Mouse (Mus musculus) liver (tissue): Measurements from ENCODE around the gene Atp2b1.
"Not testable (repeated sequence)": the region's sequence is repeated elsewhere in the genome, so short reads cannot be mapped to it uniquely, and the experiment has no call there.

Experiments
- DNase-seq: peaks from one replicate; pipeline ENCODE4 v3.0.0-alpha.2; 2020; ENCODE audit warnings: mixed read lengths

Atp2b1 gene

GRCm38 (mm10) chr10:98967240-98967891 is 53.2 kb downstream of the Atp2b1 start:
- DNase-seq: no peak

- no peak for DNase-seq
Observed at GRCm38 (mm10) chr10:98970917-98971316, 56.7 kb downstream of the Atp2b1 start.

GRCm38 (mm10) chr10:98972359-98972758 is 58.2 kb downstream of the Atp2b1 start:
- DNase-seq: no peak

- DNase-seq: no peak
Observed at GRCm38 (mm10) chr10:98972912-98973605, 58.9 kb downstream of the Atp2b1 start.

- DNase-seq: no peak
Observed at GRCm38 (mm10) chr10:98974645-98975044, 60.4 kb downstream of the Atp2b1 start.

GRCm38 (mm10) chr10:98975611-98976010 is 61.4 kb downstream of the Atp2b1 start:
- no peak for DNase-seq

- DNase-seq: no peak
Observed at GRCm38 (mm10) chr10:98976877-98977494, 62.8 kb downstream of the Atp2b1 start.

- DNase-seq: no peak
Observed at GRCm38 (mm10) chr10:98978766-98979165, 64.6 kb downstream of the Atp2b1 start.

GRCm38 (mm10) chr10:98979296-98979695 is 65.1 kb downstream of the Atp2b1 start:
- no peak for DNase-seq

GRCm38 (mm10) chr10:98979951-98980350 is 65.7 kb downstream of the Atp2b1 start:
- no peak for DNase-seq

GRCm38 (mm10) chr10:98991964-98992363 is 77.8 kb downstream of the Atp2b1 start:
- DNase-seq: no peak

GRCm38 (mm10) chr10:98993186-98993585 is 79.0 kb downstream of the Atp2b1 start:
- DNase-seq: no peak

GRCm38 (mm10) chr10:98995016-98995747 is 81.0 kb downstream of the Atp2b1 start:
- not testable (repeated sequence) for DNase-seq

GRCm38 (mm10) chr10:99004866-99005265 is 90.7 kb downstream of the Atp2b1 start:
- DNase-seq: no peak

- no peak for DNase-seq
Observed at GRCm38 (mm10) chr10:99011084-99011483, 96.9 kb downstream of the Atp2b1 start.

- no peak for DNase-seq
Observed at GRCm38 (mm10) chr10:99012086-99012485, 97.9 kb downstream of the Atp2b1 start.

GRCm38 (mm10) chr10:99014737-99015136 is 100.5 kb downstream of the Atp2b1 start:
- DNase-seq: no peak

- no peak for DNase-seq
Observed at GRCm38 (mm10) chr10:99016996-99017395, 102.8 kb downstream of the Atp2b1 start.

GRCm38 (mm10) chr10:99027462-99027861 is 113.3 kb downstream of the Atp2b1 start:
- DNase-seq: peak; percentile 12

- DNase-seq: no peak
Observed at GRCm38 (mm10) chr10:99029844-99030243, 115.6 kb downstream of the Atp2b1 start.

GRCm38 (mm10) chr10:99033830-99034828 is 119.9 kb downstream of the Atp2b1 start:
- no peak for DNase-seq
